Mouse (Mus musculus): ENCODE results near the gene Olfr648. TPM values are rescaled to one million over a fixed set of nuclear protein-coding genes. Genes with fewer than 3 reads are reported as not detected.

Olfr648 gene
- total RNA-seq (2023) = not detected

GRCm38 (mm10) chr7:104183292-104183691 is at the start of gene Olfr648:
TSS of gene Olfr648 (minus strand) at chr7:104183392.

GRCm38 (mm10) chr7:104218701-104219569 is 35.7 kb upstream of the Olfr648 start, which contains the start of gene Trim6:
TSS of gene Trim6 (plus strand) at chr7:104218793.

GRCm38 (mm10) chr7:104195885-104196284 is 12.7 kb upstream of the Olfr648 start, which contains the start of gene Olfr649:
TSS of gene Olfr649 (minus strand) at chr7:104195985.

GRCm38 (mm10) chr7:104150456-104150855 is 32.7 kb downstream of the Olfr648 start, which contains the start of gene Ubqlnl:
TSS of gene Ubqlnl (minus strand) at chr7:104150556.

DNA sequence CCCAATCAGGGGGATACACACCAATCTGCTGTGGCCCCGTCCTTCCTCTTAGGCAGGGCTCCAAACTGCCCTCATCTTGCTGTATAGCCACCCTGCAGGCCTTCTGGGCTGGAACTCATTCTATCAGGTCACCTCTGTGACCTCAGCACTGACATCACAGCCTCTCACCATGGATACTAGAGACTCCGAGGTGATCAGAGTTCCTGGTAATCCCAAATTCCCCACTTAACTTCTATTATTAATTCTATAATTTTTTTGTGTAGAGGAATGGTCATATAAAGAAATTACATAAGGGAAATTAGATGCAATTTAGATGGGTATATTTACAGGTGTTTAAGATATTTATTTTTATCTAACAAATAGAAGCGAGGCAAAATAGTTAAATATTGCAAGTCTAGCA is 40.0 kb downstream of the Olfr648 start, which contains the start of gene Ubqln3:
TSS of gene Ubqln3 (minus strand) at position 101 of the 400 bp plus-strand sequence.

GRCm38 (mm10) chr7:104137305-104137704 is 45.9 kb downstream of the Olfr648 start, which contains the start of gene Olfr643:
TSS of gene Olfr643 (minus strand) at chr7:104137405.

GRCm38 (mm10) chr7:104129726-104130125 is 53.5 kb downstream of the Olfr648 start, which contains the start of gene Ubqln5:
TSS of gene Ubqln5 (minus strand) at chr7:104129826.

Other genes starting within 250 kb of the Olfr648 start
- gene Olfr632, start 249.0 kb downstream of the Olfr648 start, total RNA-seq (2023) = not detected
- not detected for gene Olfr633, start 239.0 kb downstream of the Olfr648 start, total RNA-seq (2023)
- gene Olfr635, start 212.2 kb downstream of the Olfr648 start, total RNA-seq (2023) = not detected
- gene Olfr638, start 184.6 kb downstream of the Olfr648 start, total RNA-seq (2023) = not detected
- gene Olfr639, start 166.1 kb downstream of the Olfr648 start, total RNA-seq (2023) = not detected
- not detected for gene Olfr640, start 157.8 kb downstream of the Olfr648 start, total RNA-seq (2023)
- gene Olfr641, start 147.9 kb downstream of the Olfr648 start, total RNA-seq (2023) = not detected
- gene Olfr642, start 130.7 kb downstream of the Olfr648 start, total RNA-seq (2023) = not detected
- not detected for gene 4930516K23Rik, start 121.9 kb downstream of the Olfr648 start, total RNA-seq (2023)
- not detected for gene Olfr644, start 111.5 kb downstream of the Olfr648 start, total RNA-seq (2023)
- gene Olfr645, start 97.9 kb downstream of the Olfr648 start, total RNA-seq (2023) = not detected
- gene Olfr646, start 78.5 kb downstream of the Olfr648 start, total RNA-seq (2023) = not detected
- gene Ubqln5, start 53.6 kb downstream of the Olfr648 start, total RNA-seq (2023) = not detected
- not detected for gene Olfr643, start 46.0 kb downstream of the Olfr648 start, total RNA-seq (2023)
- not detected for gene Ubqln3, start 40.1 kb downstream of the Olfr648 start, total RNA-seq (2023)
- gene Ubqlnl, start 32.8 kb downstream of the Olfr648 start, total RNA-seq (2023) = not detected
- gene Olfm5, start 18.6 kb downstream of the Olfr648 start, total RNA-seq (2023) = not detected
- not detected for gene Olfr649, start 12.6 kb upstream of the Olfr648 start, total RNA-seq (2023)
- under 1 TPM; 0.39 to 0.70 TPM for gene Trim6, start 35.4 kb upstream of the Olfr648 start, total RNA-seq (2023)
- gene Trim34a, start 61.1 kb upstream of the Olfr648 start, total RNA-seq (2023) = 10 to 100 TPM; 67.2 to 84.3 TPM
- 10 to 100 TPM; 30.7 to 37.6 TPM for gene Trim5, start 104.7 kb upstream of the Olfr648 start, total RNA-seq (2023)
- 100 to 1,000 TPM; 121 to 151 TPM for gene Trim12a, start 132.1 kb upstream of the Olfr648 start, total RNA-seq (2023)
- 1 to 10 TPM; 3.5 to 4.3 TPM for gene Trim34b, start 146.1 kb upstream of the Olfr648 start, total RNA-seq (2023)
- gene Trim12c, start 170.0 kb upstream of the Olfr648 start, total RNA-seq (2023) = 10 to 100 TPM; 52.0 to 65.2 TPM
- 10 to 100 TPM; 27.6 to 36.8 TPM for gene Trim30b, start 186.5 kb upstream of the Olfr648 start, total RNA-seq (2023)
- 1 to 10 TPM; 4.2 to 7.4 TPM for gene Trim30c, start 217.4 kb upstream of the Olfr648 start, total RNA-seq (2023)

All from B cell, adult 67 days (primary cell).